Mouse (Mus musculus) bone marrow macrophage, adult 2 months (primary cell): ENCODE measurements around the gene Apol8. TPM values are rescaled to one million over a fixed set of nuclear protein-coding genes. Genes with fewer than 3 reads are reported as not detected.

Source experiments
- H3K27ac ChIP-seq: 2 replicates; pipeline ENCODE4 v1.5.1; 2012; ENCODE audit warnings: low read depth, low read length; ENCODE audit not compliant: insufficient read depth
- H3K4me1 ChIP-seq: 2 replicates; pipeline ENCODE4 v1.6.1; 2012; ENCODE audit warnings: low read length; ENCODE audit not compliant: control insufficient read depth, insufficient read depth
- H3K4me3 ChIP-seq: 2 replicates; pipeline ENCODE4 v1.5.1; 2012; ENCODE audit warnings: mild to moderate bottlenecking, low read length, moderate library complexity; ENCODE audit not compliant: insufficient read depth
- CTCF ChIP-seq: IDR thresholded peaks from 2 replicates; pipeline ENCODE4 v1.5.1; 2012; ENCODE audit warnings: low read depth, mild to moderate bottlenecking, low read length, moderate library complexity
- POLR2A ChIP-seq: IDR thresholded peaks from 2 replicates; pipeline ENCODE4 v1.6.1; 2012; ENCODE audit warnings: mild to moderate bottlenecking, low read depth, low read length, borderline replicate concordance
- polyA plus RNA-seq: library from polyadenylated mRNA; stranded (reverse); fragments of >200 nt; gene quantifications from 2 replicates; pipeline ENCODE4 v1.2.4, GENCODE M21; 2012; ENCODE audit not compliant: missing spikeins, insufficient read depth, insufficient read length

The Apol8 gene
- polyA plus RNA-seq: not detected in 2 replicates

DNA sequence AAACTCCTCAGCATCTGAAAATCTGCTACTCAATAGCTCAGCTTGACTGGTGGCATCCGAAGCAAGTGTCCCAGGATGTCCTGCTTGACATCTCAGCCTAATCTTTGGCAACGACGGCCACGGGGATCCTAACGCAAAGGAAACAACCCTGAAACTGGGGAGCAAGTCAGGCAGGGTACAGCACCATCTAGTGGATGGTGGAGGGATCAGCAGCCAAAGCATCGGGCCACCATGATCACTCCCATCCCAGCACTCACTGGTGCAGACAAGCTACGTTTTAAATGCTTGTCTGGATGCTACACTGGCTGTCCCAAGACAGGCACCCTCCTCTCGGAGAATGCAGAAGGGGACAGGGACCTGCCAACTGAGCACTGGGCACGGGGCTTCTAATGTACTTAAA lies at the start of gene Apol8:
Gene Apol8, minus strand, starts transcription at position 156 of the 400 bp plus-strand sequence.
- TF ChIP-seq CTCF: peak; percentile 86
- no peak for TF ChIP-seq POLR2A
- Histone ChIP-seq H3K27ac (no peak within 1 kb of the TSS), H3K4me3 (no peak within 1 kb of the TSS), H3K4me1 (no peaks in the 10 kb centered on the region)

DNA sequence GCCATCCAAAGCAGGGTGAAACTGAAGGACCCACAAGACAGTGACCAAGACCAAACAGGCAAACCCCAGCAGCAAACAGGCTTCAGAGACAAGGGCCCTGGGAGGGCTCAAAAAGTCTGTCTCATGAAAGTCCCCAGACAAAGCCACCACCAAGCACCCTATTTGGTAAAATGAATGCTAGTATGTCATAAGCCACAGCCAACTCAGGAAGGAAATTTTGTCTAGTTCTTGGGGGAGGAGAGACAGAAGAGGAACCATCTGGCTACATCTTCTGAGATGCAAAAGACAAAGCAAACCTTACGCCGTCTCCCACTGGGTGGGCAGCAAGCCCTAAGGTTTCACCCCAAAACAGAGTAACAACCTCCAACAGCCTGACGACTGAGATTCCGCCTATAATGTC lies 48.9 kb upstream of the Apol8 start:
- H3K4me3 ChIP-seq: no peak overlapping the region
- H3K4me1 ChIP-seq: peaks cover 71% of the 10 kb centered on the region
- H3K27ac ChIP-seq: peak overlapping the region; percentile 30

DNA sequence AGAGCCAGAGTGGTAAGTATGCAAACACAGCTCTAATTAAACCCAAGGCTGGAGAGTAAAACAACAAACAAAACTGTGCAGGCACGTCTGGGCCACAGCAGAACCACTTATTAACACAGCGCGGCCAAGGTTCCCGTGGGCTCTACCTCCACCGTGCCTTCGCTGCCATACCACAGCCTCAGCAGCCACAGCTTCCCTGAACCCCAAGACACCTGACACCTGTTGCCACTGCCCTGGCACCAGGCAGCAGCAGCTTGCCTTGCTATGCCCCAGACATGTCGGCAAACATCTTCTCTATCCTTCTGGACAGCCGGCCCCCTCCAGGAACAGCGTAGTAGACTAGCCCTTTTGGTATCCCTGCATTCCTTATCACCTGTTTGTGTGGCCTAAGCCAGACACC lies 48.1 kb upstream of the Apol8 start:
- TF ChIP-seq POLR2A (no peak), CTCF (no peak)
- Histone ChIP-seq H3K27ac (no peak overlapping the region), H3K4me3 (no peak overlapping the region), H3K4me1 (peaks cover 76% of the 10 kb centered on the region)

More for the DNA sequence above, 48.9 kb upstream of the Apol8 start:
- no peak for TF ChIP-seq POLR2A
- TF ChIP-seq CTCF: no peak

DNA sequence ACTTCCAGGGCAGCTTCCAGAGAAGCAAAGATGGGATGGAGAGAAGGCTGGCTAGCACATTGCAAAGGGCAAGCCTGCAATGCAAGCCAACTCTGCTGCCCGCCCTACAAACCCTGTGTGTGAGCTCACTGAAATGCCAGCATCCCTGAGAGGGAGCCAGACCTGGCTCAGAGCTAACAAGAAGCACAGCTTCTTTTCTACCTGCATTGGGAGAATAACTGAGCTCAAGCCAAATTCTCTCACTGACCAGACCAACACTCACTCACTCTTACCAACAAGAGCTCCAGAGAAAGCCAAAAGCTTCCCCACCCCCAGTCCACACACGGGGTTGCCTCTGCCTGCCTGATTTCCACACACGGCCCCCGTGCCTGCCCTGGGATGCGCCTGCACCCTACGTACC lies 47.7 kb upstream of the Apol8 start:
- peaks cover 81% of the 10 kb centered on the region for H3K4me1 ChIP-seq
- no peak overlapping the region for H3K27ac ChIP-seq
- no peak overlapping the region for H3K4me3 ChIP-seq
- TF ChIP-seq CTCF (no peak), POLR2A (no peak)

DNA sequence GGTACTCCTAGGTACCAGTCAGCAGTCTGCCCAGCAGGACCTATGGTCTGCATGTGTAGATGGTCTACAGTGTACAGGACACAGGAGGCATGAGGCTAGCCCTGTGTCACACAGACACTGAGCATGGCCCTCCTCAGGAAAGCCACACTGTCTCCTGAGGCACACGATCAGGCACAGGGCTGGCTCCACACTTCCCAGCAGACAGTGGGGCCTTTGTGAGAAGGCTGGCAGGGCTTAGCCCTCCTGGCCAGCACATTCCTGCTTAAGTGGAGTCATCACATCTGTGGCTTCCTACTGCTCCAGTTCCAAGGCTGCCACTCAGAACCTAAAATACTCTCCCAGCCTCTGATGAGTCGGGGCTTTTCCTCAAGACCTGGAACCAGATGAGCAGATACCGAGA lies 46.9 kb upstream of the Apol8 start:
- TF ChIP-seq CTCF (no peak), POLR2A (no peak)
- H3K4me1 ChIP-seq: peaks cover 88% of the 10 kb centered on the region
- no peak overlapping the region for H3K27ac ChIP-seq
- no peak overlapping the region for H3K4me3 ChIP-seq

DNA sequence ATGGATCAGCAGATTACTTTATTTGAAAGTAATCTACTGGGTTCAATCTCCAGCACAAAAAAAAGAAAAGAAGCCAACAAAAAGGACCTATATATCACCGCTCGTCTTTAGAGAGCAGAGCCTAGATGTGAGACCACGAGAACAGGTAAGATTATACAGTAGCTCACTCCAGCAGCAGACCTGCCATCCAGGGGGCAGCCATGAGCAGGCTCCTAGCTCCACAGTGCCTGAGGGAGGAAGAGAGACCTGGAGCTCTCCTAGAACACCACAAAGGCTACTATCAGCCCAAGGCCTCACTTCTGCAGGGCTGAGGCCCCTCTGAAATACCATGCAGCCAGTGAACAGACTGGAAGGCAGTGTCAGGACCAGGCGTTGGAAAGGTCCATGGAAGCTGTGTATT lies 46.2 kb upstream of the Apol8 start:
- H3K4me3 ChIP-seq: no peak overlapping the region
- H3K4me1 ChIP-seq: peaks cover 95% of the 10 kb centered on the region
- TF ChIP-seq POLR2A (no peak), CTCF (no peak)
- no peak overlapping the region for H3K27ac ChIP-seq

DNA sequence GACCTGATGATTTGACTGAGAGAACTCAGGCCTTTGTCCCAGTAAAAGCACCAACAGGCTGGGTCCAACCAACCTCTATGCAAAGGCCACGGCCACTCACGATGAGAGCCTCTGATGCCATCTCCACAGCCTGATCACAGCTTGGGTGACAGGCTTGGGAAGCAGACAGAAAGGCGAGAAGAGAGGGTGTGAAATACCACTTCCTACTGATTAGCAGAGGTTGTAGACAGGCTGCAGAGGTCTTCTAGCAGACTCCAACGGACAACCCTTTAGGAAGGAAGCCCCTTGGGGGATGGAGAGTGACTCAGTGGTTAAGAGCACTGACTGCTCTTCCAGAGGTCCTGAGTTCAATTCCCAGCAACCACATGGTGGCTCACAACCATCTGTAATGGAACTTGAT lies 44.4 kb upstream of the Apol8 start:
- TF ChIP-seq POLR2A: no peak
- no peak for TF ChIP-seq CTCF

DNA sequence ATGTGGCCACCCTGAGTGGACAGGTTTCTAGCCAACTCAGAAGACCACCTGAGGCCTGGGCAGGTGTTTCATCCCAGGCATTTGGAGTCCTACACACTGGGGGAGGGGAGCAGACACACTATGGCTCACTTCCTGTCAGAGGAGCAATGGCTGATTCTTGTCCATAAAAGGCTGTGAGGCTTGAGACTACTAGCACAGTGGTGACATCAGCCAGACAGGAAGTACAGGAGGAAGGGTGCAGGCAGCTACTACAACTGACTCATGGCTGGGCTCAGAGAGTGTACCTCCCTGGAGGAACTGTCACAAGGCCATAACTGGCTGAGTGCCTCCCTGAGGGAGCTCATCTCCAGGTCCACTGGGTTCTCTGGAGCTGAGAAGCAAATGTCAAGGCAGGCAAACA lies 43.7 kb upstream of the Apol8 start:
- TF ChIP-seq CTCF: no peak
- TF ChIP-seq POLR2A: no peak
- peak overlapping the region; percentile 75 for H3K27ac ChIP-seq
- H3K4me1 ChIP-seq: peaks cover 79% of the 10 kb centered on the region
- no peak overlapping the region for H3K4me3 ChIP-seq

More for the DNA sequence above, 44.4 kb upstream of the Apol8 start:
- H3K4me1 ChIP-seq: peaks cover 85% of the 10 kb centered on the region
- no peak overlapping the region for H3K4me3 ChIP-seq
- H3K27ac ChIP-seq: peak overlapping the region; percentile 75

DNA sequence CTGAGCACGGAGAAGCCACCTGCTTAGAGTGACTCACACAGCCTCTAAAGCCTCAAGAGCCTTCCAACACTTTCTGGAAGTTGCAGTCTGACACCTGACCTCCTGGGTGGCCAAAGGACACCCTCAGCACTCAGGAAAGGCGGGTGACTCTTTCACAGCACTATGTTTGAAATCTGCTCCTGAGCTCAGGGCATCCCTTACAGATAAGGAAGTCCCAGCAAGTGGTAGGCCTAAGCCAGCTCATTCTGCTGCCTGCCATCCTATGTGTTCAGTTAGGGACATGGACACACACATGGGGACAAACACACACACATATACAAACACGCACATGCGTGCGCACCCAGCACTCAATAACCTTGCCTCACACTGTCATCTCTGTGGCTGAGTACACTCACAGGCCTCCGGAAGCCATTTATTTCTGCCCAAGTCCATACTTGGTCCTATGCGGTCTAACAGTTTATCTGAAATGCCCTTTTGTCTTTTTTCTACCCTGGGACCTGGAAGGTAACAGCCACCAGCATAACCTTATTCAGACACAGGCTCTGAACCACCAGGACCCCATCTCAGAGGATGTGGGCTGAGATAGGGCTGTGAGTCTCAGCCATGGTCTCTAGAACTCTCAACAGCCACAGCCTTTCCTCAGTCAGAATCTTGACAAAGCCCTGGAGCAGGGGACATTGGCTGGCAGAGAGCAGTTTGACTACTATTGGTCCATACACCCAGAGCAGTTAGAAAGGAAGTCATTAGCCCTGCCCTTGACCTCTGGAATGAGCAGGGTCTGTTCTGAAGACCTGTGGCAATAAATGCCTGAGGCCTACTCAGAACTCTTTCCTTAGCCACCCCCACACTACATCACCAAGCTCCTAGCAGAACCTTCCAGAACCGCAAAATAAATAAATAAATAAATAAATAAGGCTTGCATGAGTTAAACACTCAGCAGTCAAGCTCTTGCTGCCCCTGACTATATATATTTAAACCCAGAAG lies 43.0 kb upstream of the Apol8 start:
- TF ChIP-seq POLR2A: no peak
- TF ChIP-seq CTCF: no peak
- Histone ChIP-seq H3K4me1 (peaks cover 72% of the 10 kb centered on the region), H3K4me3 (no peak overlapping the region), H3K27ac (peak overlapping the region; percentile 45)
